Mouse (Mus musculus) intestine, postnatal 0 days (tissue): ENCODE data around the gene Plekhh3. TPM values are rescaled to one million over a fixed set of nuclear protein-coding genes. Genes with fewer than 3 reads are reported as not detected.
A peak's percentile ranks its signal among the peaks of the same experiment; 100 is the strongest.

Experiments used
- ATAC-seq: fragments of 200-750 bp; cut with Nextera tagmentation; 2 replicates; pipeline ENCODE4 v1.8.0; 2017; ENCODE audit warnings: mild to moderate bottlenecking, moderate TSS enrichment, moderate library complexity
- H3K27ac ChIP-seq: fragments of 300-500 bp; sonication (generic); 2 replicates; pipeline ENCODE4 v1.5.1; 2014; ENCODE audit warnings: mild to moderate bottlenecking, low read depth, low read length, moderate library complexity
- H3K27me3 ChIP-seq: fragments of 300-500 bp; sonication (generic); replicated peaks from 2 replicates; pipeline ENCODE4 v1.6.1; 2014; ENCODE audit warnings: low read length, mixed read lengths; ENCODE audit not compliant: control insufficient read depth, insufficient read depth
- H3K36me3 ChIP-seq: fragments of 300-500 bp; sonication (generic); 2 replicates; pipeline ENCODE4 v1.6.1; 2014; ENCODE audit warnings: mild to moderate bottlenecking, moderate library complexity; ENCODE audit not compliant: control insufficient read depth, insufficient read depth
- H3K4me1 ChIP-seq: fragments of 300-500 bp; sonication (generic); replicated peaks from 2 replicates; pipeline ENCODE4 v1.6.1; 2014; ENCODE audit warnings: antibody characterized with exemption, low read length, mixed read lengths; ENCODE audit not compliant: control insufficient read depth, insufficient read depth
- H3K4me2 ChIP-seq: fragments of 300-500 bp; sonication (generic); replicated peaks from 2 replicates; pipeline ENCODE4 v1.6.1; 2014; ENCODE audit warnings: low read depth, mild to moderate bottlenecking, moderate library complexity
- H3K4me3 ChIP-seq: fragments of 300-500 bp; sonication (generic); 2 replicates; pipeline ENCODE4 v1.5.1; 2014; ENCODE audit warnings: low read depth, low read length
- H3K9ac ChIP-seq: fragments of 300-500 bp; sonication (generic); 2 replicates; pipeline ENCODE4 v1.6.1; 2014; ENCODE audit warnings: mild to moderate bottlenecking, low read depth, low read length
- H3K9me3 ChIP-seq: fragments of 300-500 bp; sonication (generic); 2 replicates; pipeline ENCODE4 v1.6.1; 2016; ENCODE audit warnings: mixed run types; ENCODE audit not compliant: control insufficient read depth
- CTCF ChIP-seq: sonication (generic); IDR thresholded peaks from 2 replicates; pipeline ENCODE4 v1.5.1; 2016; ENCODE audit warnings: low read depth, mild to moderate bottlenecking, control low read depth, antibody characterized with exemption, moderate library complexity
- WGBS: fragments of 180-500 bp; shearing (Covaris S2); extraction: QIAGEN DNeasy Blood & Tissue Kit; methylation state at CpG from one replicate; pipeline ENCODE4 v1.1.7; 2014; 5-methylcytosine and 5-hydroxymethylcytosine counted together
- polyA plus RNA-seq: library from polyadenylated mRNA; unstranded; fragments of >200 nt; fragmentation: Nextera tagmentation; extraction: Ambion mirVana; gene quantifications from 2 replicates; pipeline ENCODE4 v1.2.1, GENCODE M21; 2015

Plekhh3 gene
- polyA plus RNA-seq, 1 experiment from 2014 or later = 7.8 TPM

DNA sequence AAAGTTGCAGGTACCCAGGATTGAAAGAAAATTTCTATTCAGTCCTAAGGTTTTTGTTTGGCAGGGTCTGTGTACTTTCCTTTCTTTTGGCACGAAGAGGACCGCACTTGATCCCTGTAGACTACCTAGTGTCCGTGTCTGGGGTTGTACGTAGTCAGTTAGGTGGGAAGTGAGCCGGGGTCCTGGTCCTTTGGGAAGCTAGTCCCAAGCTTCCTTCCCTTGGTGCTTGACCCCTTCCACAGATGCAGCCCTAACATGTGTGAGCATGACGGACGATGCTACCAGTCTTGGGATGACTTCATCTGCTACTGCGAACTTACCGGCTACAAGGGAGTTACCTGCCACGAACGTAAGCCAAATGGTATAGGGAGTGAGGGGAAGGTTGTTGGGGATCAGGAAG lies 10.8 kb upstream of the Plekhh3 start:
- Histone ChIP-seq H3K9me3 (no peaks in the 10 kb centered on the region), H3K4me1 (no peaks in the 10 kb centered on the region), H3K4me2 (no peak overlapping the region), H3K36me3 (no peaks in the 10 kb centered on the region; the same call in 1 of the 2 replicates), H3K4me3 (no peak overlapping the region), H3K9ac (no peak overlapping the region), H3K27me3 (peaks cover 10% of the 10 kb centered on the region), H3K27ac (no peak overlapping the region)
- no peak for TF ChIP-seq CTCF
- WGBS = 95% methylated on average over 11 of the region's 11 CpGs
- no peak for ATAC-seq

DNA sequence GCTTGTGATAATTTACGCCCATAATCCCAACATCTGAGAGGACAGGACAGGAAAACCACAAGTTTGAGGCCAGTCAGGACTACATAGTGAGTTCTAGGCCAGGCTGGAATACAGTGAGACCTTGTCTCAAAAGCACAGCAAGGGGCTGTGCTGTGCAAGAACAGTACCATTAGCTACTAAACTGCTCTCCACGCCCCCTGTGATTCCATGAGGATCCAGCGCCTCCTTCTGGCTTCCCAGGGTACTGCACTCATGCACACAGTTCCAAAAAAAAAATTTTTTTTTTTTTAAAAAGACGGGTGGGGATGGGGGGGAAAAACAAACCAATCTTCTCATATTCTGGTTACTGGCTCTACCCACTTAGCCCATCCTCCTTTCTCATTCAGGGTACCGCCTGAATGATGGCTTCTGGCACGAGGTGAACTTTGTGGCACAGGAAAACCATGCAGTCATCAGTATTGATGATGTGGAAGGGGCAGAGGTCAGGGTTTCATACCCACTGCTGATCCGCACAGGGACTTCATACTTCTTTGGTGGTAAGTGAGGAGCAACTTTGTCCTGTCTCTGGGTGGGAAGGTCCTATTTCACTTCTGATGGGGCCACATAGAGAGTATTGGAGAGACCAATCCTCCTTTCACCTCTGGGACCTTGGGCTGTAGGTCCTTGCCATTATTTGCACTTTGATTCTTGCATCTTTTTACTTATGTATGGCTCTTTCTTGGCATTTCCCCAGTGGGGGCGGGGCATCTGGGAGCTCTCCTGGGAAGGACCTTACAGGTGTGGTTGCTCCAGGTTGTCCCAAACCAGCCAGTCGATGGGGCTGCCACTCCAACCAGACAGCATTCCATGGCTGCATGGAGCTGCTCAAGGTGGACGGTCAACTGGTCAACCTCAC lies 9.9 kb upstream of the Plekhh3 start:
- ATAC-seq = 0 out of 2 replicates have a peak, but pooled peaks have one; percentile 17

GRCm38 (mm10) chr11:101180261-101180660 lies 9.1 kb upstream of the Plekhh3 start:
- no peak for TF ChIP-seq CTCF
- no peaks in the 10 kb centered on the region; the same call in 1 of the 2 replicates for H3K36me3 ChIP-seq
- 52% methylated on average over 17 of the region's 17 CpGs for WGBS
- peaks cover 16% of the 10 kb centered on the region for H3K27me3 ChIP-seq
- H3K4me1 ChIP-seq = no peaks in the 10 kb centered on the region
- no peak overlapping the region for H3K9ac ChIP-seq
- no peak overlapping the region for H3K27ac ChIP-seq
- ATAC-seq = no peak
- H3K4me2 ChIP-seq = no peak overlapping the region
- H3K4me3 ChIP-seq = no peak overlapping the region
- H3K9me3 ChIP-seq = no peaks in the 10 kb centered on the region

More for the DNA sequence above, 9.9 kb upstream of the Plekhh3 start:
- H3K4me3 ChIP-seq = no peak overlapping the region
- H3K27me3 ChIP-seq = peaks cover 16% of the 10 kb centered on the region
- H3K9ac ChIP-seq = no peak overlapping the region
- H3K36me3 ChIP-seq = no peaks in the 10 kb centered on the region; the same call in 1 of the 2 replicates
- no peak overlapping the region for H3K4me2 ChIP-seq
- H3K4me1 ChIP-seq = no peaks in the 10 kb centered on the region
- H3K9me3 ChIP-seq = no peaks in the 10 kb centered on the region
- H3K27ac ChIP-seq = no peak overlapping the region
- peak; percentile 89 for TF ChIP-seq CTCF
- WGBS = 43% methylated on average over 10 of the region's 10 CpGs

DNA sequence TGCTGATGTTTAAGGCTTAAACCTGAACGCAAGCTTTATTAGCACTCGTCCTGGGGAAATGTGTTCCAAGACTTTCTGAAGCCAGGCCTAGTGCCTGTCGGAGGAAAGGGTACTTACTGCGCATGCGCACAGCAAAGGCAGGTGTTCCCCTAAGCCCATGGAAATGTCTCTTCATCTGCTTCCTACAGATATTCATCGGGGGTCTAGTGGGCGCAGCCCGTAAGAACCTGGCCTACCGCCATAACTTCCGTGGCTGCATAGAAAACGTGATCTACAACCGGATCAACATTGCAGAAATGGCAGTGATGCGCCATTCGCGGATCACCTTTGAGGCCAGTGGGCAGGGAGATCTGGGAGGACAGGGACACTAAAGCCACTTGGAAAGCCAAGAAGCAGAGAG lies 8.2 kb upstream of the Plekhh3 start:
- H3K27ac ChIP-seq = no peak overlapping the region
- no peak for TF ChIP-seq CTCF
- 79% methylated on average over 15 of the region's 15 CpGs for WGBS
- H3K36me3 ChIP-seq = no peaks in the 10 kb centered on the region; the same call in 1 of the 2 replicates
- H3K9ac ChIP-seq = no peak overlapping the region
- peaks cover 16% of the 10 kb centered on the region for H3K27me3 ChIP-seq
- no peaks in the 10 kb centered on the region for H3K9me3 ChIP-seq
- H3K4me3 ChIP-seq = no peak overlapping the region
- H3K4me2 ChIP-seq = no peak overlapping the region
- H3K4me1 ChIP-seq = 0 out of 2 replicates have a peak, but pooled peaks cover 3% of the 10 kb centered on the region
- no peak for ATAC-seq

- no peaks in the 10 kb centered on the region for H3K9me3 ChIP-seq
- H3K27me3 ChIP-seq = peaks cover 16% of the 10 kb centered on the region
- H3K36me3 ChIP-seq = no peaks in the 10 kb centered on the region; the same call in 1 of the 2 replicates
- H3K4me3 ChIP-seq = no peak overlapping the region
- WGBS = 69% methylated on average over 36 of the region's 36 CpGs
- H3K4me2 ChIP-seq = no peak overlapping the region
- no peak overlapping the region for H3K27ac ChIP-seq
- peaks cover 7% of the 10 kb centered on the region for H3K4me1 ChIP-seq
- no peak overlapping the region for H3K9ac ChIP-seq
- no peak for ATAC-seq
- TF ChIP-seq CTCF = no peak
Observed at GRCm38 (mm10) chr11:101178061-101179058, 7.2 kb upstream of the Plekhh3 start.
